Mouse (Mus musculus) E14TG2a.4 (cell line): ENCODE measurements around the gene Babam2.

ENCODE experiments used
- CTCF ChIP-seq: conservative IDR thresholded peaks from 2 replicates; pipeline ENCODE4 v1.5.1; 2014; ENCODE audit warnings: low read length
- NANOG ChIP-seq: IDR thresholded peaks from 2 replicates; pipeline ENCODE4 v1.6.1; 2014; ENCODE audit warnings: borderline replicate concordance, low read length, mixed read lengths
- POU5F1 ChIP-seq: IDR thresholded peaks from 2 replicates; pipeline ENCODE4 v1.6.1; 2014; ENCODE audit warnings: low read length, borderline replicate concordance

DNA sequence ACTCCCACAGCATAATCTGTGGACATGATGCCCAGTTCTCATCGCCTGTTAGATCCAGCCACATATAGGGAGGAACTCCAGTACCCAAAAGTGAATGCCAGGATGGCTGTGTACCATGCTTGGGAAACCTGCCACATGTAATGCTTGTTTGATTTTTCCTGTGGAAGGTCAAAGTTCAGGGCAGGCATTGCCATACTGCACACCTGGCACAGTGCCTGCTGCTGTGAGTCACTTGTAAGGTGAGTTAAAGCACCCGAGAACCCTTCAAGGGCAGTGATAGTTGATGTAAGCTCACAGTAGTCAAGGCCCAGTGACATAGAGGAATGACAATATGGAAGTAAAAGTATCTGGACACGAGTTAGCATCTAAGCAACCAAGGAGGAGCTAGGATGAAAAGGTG is 126.2 kb downstream of the Babam2 start:
- TF ChIP-seq CTCF (no peak), NANOG (no peak), POU5F1 (no peak)
